Mouse (Mus musculus): Measurements from ENCODE around the gene Bscl2. TPM values are rescaled to one million over a fixed set of nuclear protein-coding genes. Genes with fewer than 3 reads are reported as not detected.

The Bscl2 gene
- total and polyA plus RNA-seq, 2 experiments = 27.7 to 131 TPM

DNA sequence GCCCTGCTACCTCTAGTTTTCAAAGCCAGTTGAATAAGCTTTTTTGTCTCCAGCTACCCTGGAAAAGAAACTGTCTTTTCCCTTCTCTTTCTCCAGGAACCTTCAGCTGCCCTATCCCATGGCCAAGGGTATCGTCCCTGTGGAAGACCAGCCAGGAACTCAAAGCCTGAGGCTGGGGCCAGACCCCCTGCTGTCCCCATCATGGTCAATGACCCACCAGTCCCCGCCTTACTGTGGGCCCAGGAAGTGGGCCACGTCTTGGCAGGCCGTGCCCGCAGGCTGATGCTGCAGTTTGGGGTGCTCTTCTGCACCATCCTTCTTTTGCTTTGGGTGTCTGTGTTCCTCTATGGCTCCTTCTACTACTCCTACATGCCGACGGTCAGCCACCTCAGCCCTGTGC, 3.7 kb downstream of the Bscl2 start:
- H3K36me3 ChIP-seq (ENCODE audit: control insufficient read depth, insufficient read depth, low read length) = peaks cover 4% of the 10 kb centered on the region
- TF ChIP-seq POLR2A (IDR thresholded peaks at IDR 0.05; ENCODE audit: extremely low read depth, insufficient read depth, low read length) = no peak
- no peak for TF ChIP-seq CTCF (IDR thresholded peaks at IDR 0.05; ENCODE audit: low read depth, low read length)
- no peak overlapping the region for H3K4me3 ChIP-seq (ENCODE audit: insufficient read depth, low read depth, low read length)
- DNase-seq (ENCODE audit: extremely low read depth, low read depth, low spot score) = no peak
- no peaks in the 10 kb centered on the region for H3K27me3 ChIP-seq (ENCODE audit: control insufficient read depth, insufficient read depth, low read length)
- H3K9ac ChIP-seq (ENCODE audit: low read depth, low read length) = no peak overlapping the region; the same call in 1 of the 2 replicates
- WGBS = 89% methylated on average over 7 of the region's 7 CpGs
- H3K27ac ChIP-seq (replicated peaks; ENCODE audit: insufficient read depth, low read depth, low read length) = no peak overlapping the region
- peaks cover 12% of the 10 kb centered on the region for H3K4me1 ChIP-seq (ENCODE audit: control insufficient read depth, insufficient read depth, low read length)
- no peaks in the 10 kb centered on the region for H3K79me2 ChIP-seq (ENCODE audit: control insufficient read depth, insufficient read depth, low read length)

DNA sequence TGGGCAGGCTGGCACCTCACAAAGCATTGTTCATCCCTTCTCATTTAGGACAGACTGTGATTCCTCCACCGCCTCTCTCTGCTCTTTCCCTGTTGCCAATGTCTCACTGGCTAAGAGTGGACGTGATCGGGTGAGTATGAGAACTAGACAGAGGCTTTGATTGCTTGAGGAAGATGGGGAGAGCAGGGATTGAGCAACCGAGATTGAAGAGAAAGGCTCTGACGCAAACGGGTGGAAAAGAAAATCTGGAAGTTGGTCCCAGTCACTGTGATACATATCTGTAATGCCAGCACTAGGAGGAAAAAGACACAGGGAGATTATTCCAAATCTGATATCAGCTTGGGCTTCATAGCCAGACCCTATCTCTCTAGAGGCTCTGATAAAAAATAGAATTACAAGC, 5.7 kb downstream of the Bscl2 start:
- Histone ChIP-seq H3K4me3 (ENCODE audit: insufficient read depth, low read depth, low read length) (no peak overlapping the region), H3K36me3 (ENCODE audit: control insufficient read depth, insufficient read depth, low read length) (peaks cover 14% of the 10 kb centered on the region), H3K79me2 (ENCODE audit: control insufficient read depth, insufficient read depth, low read length) (no peaks in the 10 kb centered on the region), H3K9ac (ENCODE audit: low read depth, low read length) (no peak overlapping the region), H3K27ac (replicated peaks; ENCODE audit: insufficient read depth, low read depth, low read length) (no peak overlapping the region), H3K4me1 (ENCODE audit: control insufficient read depth, insufficient read depth, low read length) (peaks cover 12% of the 10 kb centered on the region), H3K27me3 (ENCODE audit: control insufficient read depth, insufficient read depth, low read length) (no peaks in the 10 kb centered on the region)
- no peak for TF ChIP-seq CTCF (IDR thresholded peaks at IDR 0.05; ENCODE audit: low read depth, low read length)
- 80% methylated on average over 6 of the region's 6 CpGs for whole genome bisulfite sequencing
- DNase-seq (ENCODE audit: extremely low read depth, low read depth, low spot score) = no peak

DNA sequence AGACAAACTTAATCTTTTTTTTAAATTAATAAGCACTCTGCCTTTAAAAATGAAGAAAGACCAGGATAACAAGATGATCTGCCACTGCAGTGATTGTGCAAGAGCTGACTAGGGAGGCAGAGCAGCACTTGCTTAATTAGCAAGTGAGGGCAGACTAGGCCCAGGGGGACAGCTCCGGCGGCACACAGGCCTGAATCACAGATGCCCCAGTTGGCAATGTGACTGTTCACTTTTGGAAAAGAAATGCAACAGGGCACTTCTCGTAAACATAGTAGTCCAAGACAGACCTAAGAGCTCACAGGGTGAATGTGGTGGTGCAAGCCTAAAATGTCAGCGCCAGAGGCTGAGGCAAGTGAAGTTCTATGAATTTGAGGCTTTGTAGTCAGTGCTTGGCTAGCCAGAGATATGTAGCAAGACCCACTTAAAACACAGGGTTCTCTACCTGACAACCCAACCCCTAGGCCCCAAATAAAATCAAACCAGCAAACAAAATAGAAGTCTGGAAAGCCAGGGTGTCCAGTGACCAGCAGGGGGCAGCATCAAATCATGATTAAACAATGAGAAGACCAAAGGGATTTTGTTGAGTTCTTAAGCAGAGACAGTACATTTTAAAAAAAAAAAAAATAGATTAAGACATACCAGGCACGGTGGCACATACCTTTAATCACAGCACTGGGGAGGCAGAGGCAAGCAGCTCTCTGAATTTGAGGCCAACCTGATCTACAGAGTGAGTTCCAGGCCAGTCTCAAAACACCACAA, 7.3 kb downstream of the Bscl2 start:
- no peak for TF ChIP-seq POLR2A (IDR thresholded peaks at IDR 0.05; ENCODE audit: extremely low read depth, insufficient read depth, low read length)
- peak; percentile 43; the same call in 1 of the 2 replicates for TF ChIP-seq CTCF (IDR thresholded peaks at IDR 0.05; ENCODE audit: low read depth, low read length)
- Histone ChIP-seq H3K4me3 (ENCODE audit: insufficient read depth, low read depth, low read length) (no peak overlapping the region), H3K27ac (replicated peaks; ENCODE audit: insufficient read depth, low read depth, low read length) (peak overlapping the region; percentile 28; the same call in 1 of the 2 replicates), H3K27me3 (ENCODE audit: control insufficient read depth, insufficient read depth, low read length) (no peaks in the 10 kb centered on the region), H3K9ac (ENCODE audit: low read depth, low read length) (0 out of 2 replicates have a peak overlapping the region, but pooled peaks have one; percentile 8), H3K79me2 (ENCODE audit: control insufficient read depth, insufficient read depth, low read length) (no peaks in the 10 kb centered on the region), H3K4me1 (ENCODE audit: control insufficient read depth, insufficient read depth, low read length) (peaks cover 9% of the 10 kb centered on the region), H3K36me3 (ENCODE audit: control insufficient read depth, insufficient read depth, low read length) (peaks cover 17% of the 10 kb centered on the region)
- 36% methylated on average over 5 of the region's 5 CpGs for WGBS
- DNase-seq (ENCODE audit: extremely low read depth, low read depth, low spot score) = peak; percentile 76

DNA sequence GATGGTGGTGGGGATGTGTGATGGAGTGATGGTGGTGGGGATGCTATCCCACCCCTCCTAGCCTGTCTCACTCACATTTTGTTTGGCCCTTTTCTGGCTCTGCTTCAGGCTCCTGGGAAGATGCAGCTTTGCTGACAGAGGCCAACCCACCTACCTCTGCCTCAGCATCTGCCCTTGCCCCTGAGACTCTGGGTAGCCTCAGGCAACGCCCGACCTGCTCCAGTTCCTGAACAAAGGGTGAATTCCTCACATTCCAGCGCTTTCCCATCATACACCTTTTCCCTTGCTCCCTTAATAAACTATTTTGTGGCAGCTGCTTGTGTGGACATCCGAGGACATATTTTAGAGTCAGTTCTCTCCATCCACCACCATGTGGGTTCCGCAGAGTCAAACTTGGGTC, 11.1 kb downstream of the Bscl2 start:
- H3K4me1 ChIP-seq (ENCODE audit: control insufficient read depth, insufficient read depth, low read length) = peaks cover 3% of the 10 kb centered on the region; the same call in 1 of the 2 replicates
- no peaks in the 10 kb centered on the region for H3K79me2 ChIP-seq (ENCODE audit: control insufficient read depth, insufficient read depth, low read length)
- H3K36me3 ChIP-seq (ENCODE audit: control insufficient read depth, insufficient read depth, low read length) = peaks cover 17% of the 10 kb centered on the region
- TF ChIP-seq CTCF (IDR thresholded peaks at IDR 0.05; ENCODE audit: low read depth, low read length) = no peak
- no peak for TF ChIP-seq POLR2A (IDR thresholded peaks at IDR 0.05; ENCODE audit: extremely low read depth, insufficient read depth, low read length)
- H3K27ac ChIP-seq (replicated peaks; ENCODE audit: insufficient read depth, low read depth, low read length) = no peak overlapping the region
- 90% methylated on average over 5 of the region's 5 CpGs for WGBS
- H3K9ac ChIP-seq (ENCODE audit: low read depth, low read length) = no peak overlapping the region
- H3K4me3 ChIP-seq (ENCODE audit: insufficient read depth, low read depth, low read length) = no peak overlapping the region
- H3K27me3 ChIP-seq (ENCODE audit: control insufficient read depth, insufficient read depth, low read length) = no peaks in the 10 kb centered on the region
- no peak for DNase-seq (ENCODE audit: extremely low read depth, low read depth, low spot score)

DNA sequence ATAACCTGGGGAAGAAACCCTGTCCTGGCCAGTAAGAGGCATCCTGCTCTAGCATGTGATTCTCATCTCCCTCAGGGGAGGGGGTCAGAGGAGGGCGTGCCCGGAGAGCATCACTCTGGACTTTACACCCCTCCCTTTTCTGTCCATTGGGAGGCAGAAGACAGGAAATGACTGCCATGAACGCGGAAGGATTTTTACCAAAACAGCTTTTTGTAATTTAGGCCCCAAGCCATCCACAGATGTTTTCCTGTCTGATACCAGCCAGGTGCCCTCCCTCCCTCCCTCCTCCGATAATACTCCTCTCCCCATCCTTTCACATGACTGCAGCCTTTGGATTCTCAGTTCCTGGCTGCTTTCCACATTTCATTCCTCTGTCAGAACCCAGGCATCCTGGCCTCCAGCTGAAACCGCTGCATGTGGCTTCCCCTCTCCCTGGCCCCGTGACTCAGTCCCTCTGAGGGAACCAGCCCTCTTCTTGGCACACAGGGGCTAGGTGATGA, 13.2 kb downstream of the Bscl2 start, which contains the start of gene Lrrn4cl:
Lrrn4cl (plus strand) TSS at position 367 of the 500 bp plus-strand sequence.
- Histone ChIP-seq H3K4me3 (ENCODE audit: insufficient read depth, low read depth, low read length) (no peak within 1 kb of the TSS), H3K27ac (replicated peaks; ENCODE audit: insufficient read depth, low read depth, low read length) (no peak within 1 kb of the TSS), H3K36me3 (ENCODE audit: control insufficient read depth, insufficient read depth, low read length) (peaks cover 15% of the 10 kb centered on the region), H3K9ac (ENCODE audit: low read depth, low read length) (no peak within 1 kb of the TSS), H3K4me1 (ENCODE audit: control insufficient read depth, insufficient read depth, low read length) (no peaks in the 10 kb centered on the region), H3K79me2 (ENCODE audit: control insufficient read depth, insufficient read depth, low read length) (no peaks in the 10 kb centered on the region), H3K27me3 (ENCODE audit: control insufficient read depth, insufficient read depth, low read length) (no peaks in the 10 kb centered on the region)
- no peak for DNase-seq (ENCODE audit: extremely low read depth, low read depth, low spot score)
- no peak for TF ChIP-seq POLR2A (IDR thresholded peaks at IDR 0.05; ENCODE audit: extremely low read depth, insufficient read depth, low read length)
- no peak for TF ChIP-seq CTCF (IDR thresholded peaks at IDR 0.05; ENCODE audit: low read depth, low read length)
- 40% methylated on average over 7 of the region's 7 CpGs for WGBS

DNA sequence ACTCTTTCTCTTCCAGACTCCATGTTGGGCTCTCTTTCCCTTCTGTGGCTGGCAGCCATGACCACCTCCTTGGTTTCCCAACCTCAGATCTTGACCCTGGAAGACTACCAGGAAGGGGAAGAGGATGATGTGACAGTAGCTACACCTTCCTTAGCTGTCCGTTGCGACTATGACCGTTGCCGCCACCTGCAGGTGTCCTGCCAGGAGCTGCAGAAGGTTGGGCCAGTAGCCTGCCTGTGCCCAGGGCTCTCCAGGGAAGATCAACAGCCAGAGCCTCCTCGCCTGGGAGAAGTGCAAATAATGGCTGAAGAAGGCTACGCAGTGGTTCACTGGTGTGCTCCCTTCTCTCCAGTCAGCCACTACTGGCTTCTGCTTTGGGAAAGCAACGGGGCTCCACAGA, 14.4 kb downstream of the Bscl2 start:
- no peak overlapping the region for H3K27ac ChIP-seq (replicated peaks; ENCODE audit: insufficient read depth, low read depth, low read length)
- H3K79me2 ChIP-seq (ENCODE audit: control insufficient read depth, insufficient read depth, low read length) = no peaks in the 10 kb centered on the region
- no peak for DNase-seq (ENCODE audit: extremely low read depth, low read depth, low spot score)
- H3K9ac ChIP-seq (ENCODE audit: low read depth, low read length) = no peak overlapping the region
- 17% methylated on average over 7 of the region's 7 CpGs for WGBS
- TF ChIP-seq CTCF (IDR thresholded peaks at IDR 0.05; ENCODE audit: low read depth, low read length) = peak; percentile 51
- TF ChIP-seq POLR2A (IDR thresholded peaks at IDR 0.05; ENCODE audit: extremely low read depth, insufficient read depth, low read length) = no peak
- peaks cover 7% of the 10 kb centered on the region; the same call in 1 of the 2 replicates for H3K36me3 ChIP-seq (ENCODE audit: control insufficient read depth, insufficient read depth, low read length)
- H3K4me3 ChIP-seq (ENCODE audit: insufficient read depth, low read depth, low read length) = no peak overlapping the region
- no peaks in the 10 kb centered on the region for H3K27me3 ChIP-seq (ENCODE audit: control insufficient read depth, insufficient read depth, low read length)
- no peaks in the 10 kb centered on the region for H3K4me1 ChIP-seq (ENCODE audit: control insufficient read depth, insufficient read depth, low read length)

Data from liver, adult 2 months (tissue).